Mouse (Mus musculus): ENCODE measurements around the gene Zfp704.

DNA sequence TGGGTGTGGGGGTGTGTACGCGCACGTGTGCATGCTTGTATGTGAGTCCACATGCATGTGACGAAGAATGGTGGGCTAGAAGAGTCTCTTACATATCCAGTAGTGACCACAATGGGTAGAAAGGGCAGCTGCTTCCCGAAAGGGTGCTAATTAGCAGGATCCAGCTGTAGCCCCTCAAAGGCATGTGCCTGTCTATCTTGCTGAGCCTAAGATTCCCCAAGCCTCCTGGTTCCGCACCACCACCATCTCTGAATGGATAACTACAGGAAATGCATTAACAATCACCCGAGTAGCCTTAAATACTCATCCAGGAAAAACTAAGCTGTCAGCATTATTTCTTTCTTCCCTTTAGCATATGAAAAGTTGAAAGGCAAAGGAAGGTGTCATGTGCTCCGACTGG is 41.9 kb downstream of the Zfp704 start:
- TF ChIP-seq CTCF (IDR thresholded peaks at IDR 0.05; ENCODE audit: extremely low read depth, insufficient read depth, low read length) (no peak), POLR2A (IDR thresholded peaks at IDR 0.05; ENCODE audit: extremely low read depth, insufficient read depth, low read length) (no peak)

Data from cortical plate, adult 2 months (tissue).